Mouse (Mus musculus): Measurements from ENCODE around the gene C130050O18Rik. TPM values are rescaled to one million over a fixed set of nuclear protein-coding genes. Genes with fewer than 3 reads are reported as not detected.
A peak's percentile ranks its signal among the peaks of the same experiment; 100 is the strongest.

The C130050O18Rik gene
- total and polyA plus RNA-seq, 2 experiments from 2014 or later = 0.31 to 1.7 TPM

GRCm38 (mm10) chr5:139391309-139391990 is 13.6 kb upstream of the C130050O18Rik start:
- TF ChIP-seq EP300 (IDR thresholded peaks at IDR 0.05; ENCODE audit: low read depth) = no peak
- TF ChIP-seq CTCF (IDR thresholded peaks at IDR 0.05; ENCODE audit: low read depth) = no peak
- Histone ChIP-seq H3K4me2 (ENCODE audit: low read depth, low read length) (no peak overlapping the region; the same call in 1 of the 2 replicates), H3K4me3 (ENCODE audit: low read depth, low read length) (no peak overlapping the region), H3K36me3 (replicated peaks; ENCODE audit: control insufficient read depth, insufficient read depth, low read length) (peaks cover 28% of the 10 kb centered on the region), H3K4me1 (ENCODE audit: control insufficient read depth, insufficient read depth) (peaks cover 42% of the 10 kb centered on the region), H3K27me3 (ENCODE audit: control insufficient read depth, insufficient read depth, low read length) (no peaks in the 10 kb centered on the region), H3K27ac (ENCODE audit: low read depth) (peak overlapping the region; percentile 63), H3K9me3 (replicated peaks; ENCODE audit: control insufficient read depth, low read length) (no peaks in the 10 kb centered on the region), H3K9ac (replicated peaks; ENCODE audit: low read depth, low read length) (peak overlapping the region; percentile 20; the same call in 1 of the 2 replicates)
- 57% methylated on average over 10 of the region's 11 CpGs for WGBS
- DNase-seq (ENCODE audit: low spot score) = no peak
- no peak for ATAC-seq (ENCODE audit: insufficient read depth, low read depth)

GRCm38 (mm10) chr5:139392219-139393196 is 12.6 kb upstream of the C130050O18Rik start:
- Histone ChIP-seq H3K27ac (ENCODE audit: low read depth) (no peak overlapping the region), H3K27me3 (ENCODE audit: control insufficient read depth, insufficient read depth, low read length) (no peaks in the 10 kb centered on the region), H3K36me3 (replicated peaks; ENCODE audit: control insufficient read depth, insufficient read depth, low read length) (peaks cover 29% of the 10 kb centered on the region), H3K9me3 (replicated peaks; ENCODE audit: control insufficient read depth, low read length) (no peaks in the 10 kb centered on the region), H3K9ac (replicated peaks; ENCODE audit: low read depth, low read length) (no peak overlapping the region), H3K4me1 (ENCODE audit: control insufficient read depth, insufficient read depth) (peaks cover 42% of the 10 kb centered on the region), H3K4me2 (ENCODE audit: low read depth, low read length) (no peak overlapping the region), H3K4me3 (ENCODE audit: low read depth, low read length) (no peak overlapping the region)
- no peak for ATAC-seq (ENCODE audit: insufficient read depth, low read depth)
- no peak for DNase-seq (ENCODE audit: low spot score)
- 90% methylated on average over 37 of the region's 37 CpGs for WGBS
- no peak for TF ChIP-seq CTCF (IDR thresholded peaks at IDR 0.05; ENCODE audit: low read depth)

GRCm38 (mm10) chr5:139393197-139393588 is 11.9 kb upstream of the C130050O18Rik start:
- TF ChIP-seq CTCF (IDR thresholded peaks at IDR 0.05; ENCODE audit: low read depth) = no peak
- no peak for TF ChIP-seq EP300 (IDR thresholded peaks at IDR 0.05; ENCODE audit: low read depth)
- Histone ChIP-seq H3K36me3 (replicated peaks; ENCODE audit: control insufficient read depth, insufficient read depth, low read length) (peaks cover 29% of the 10 kb centered on the region), H3K27ac (ENCODE audit: low read depth) (no peak overlapping the region), H3K9me3 (replicated peaks; ENCODE audit: control insufficient read depth, low read length) (no peaks in the 10 kb centered on the region), H3K9ac (replicated peaks; ENCODE audit: low read depth, low read length) (no peak overlapping the region), H3K4me2 (ENCODE audit: low read depth, low read length) (no peak overlapping the region), H3K4me3 (ENCODE audit: low read depth, low read length) (no peak overlapping the region), H3K27me3 (ENCODE audit: control insufficient read depth, insufficient read depth, low read length) (no peaks in the 10 kb centered on the region), H3K4me1 (ENCODE audit: control insufficient read depth, insufficient read depth) (peaks cover 42% of the 10 kb centered on the region)
- no peak for DNase-seq (ENCODE audit: low spot score)
- ATAC-seq (ENCODE audit: insufficient read depth, low read depth) = no peak
- WGBS = 92% methylated on average over 16 of the region's 16 CpGs

GRCm38 (mm10) chr5:139394399-139394798 is 10.7 kb upstream of the C130050O18Rik start:
- H3K27ac ChIP-seq (ENCODE audit: low read depth) = no peak overlapping the region
- H3K9ac ChIP-seq (replicated peaks; ENCODE audit: low read depth, low read length) = no peak overlapping the region

GRCm38 (mm10) chr5:139395528-139395927 is 9.6 kb upstream of the C130050O18Rik start:
- 95% methylated on average over 4 of the region's 4 CpGs for WGBS
- no peak for ATAC-seq (ENCODE audit: insufficient read depth, low read depth)
- Histone ChIP-seq H3K9ac (replicated peaks; ENCODE audit: low read depth, low read length) (no peak overlapping the region), H3K9me3 (replicated peaks; ENCODE audit: control insufficient read depth, low read length) (no peaks in the 10 kb centered on the region), H3K36me3 (replicated peaks; ENCODE audit: control insufficient read depth, insufficient read depth, low read length) (peaks cover 29% of the 10 kb centered on the region), H3K4me2 (ENCODE audit: low read depth, low read length) (no peak overlapping the region), H3K27ac (ENCODE audit: low read depth) (no peak overlapping the region), H3K27me3 (ENCODE audit: control insufficient read depth, insufficient read depth, low read length) (no peaks in the 10 kb centered on the region), H3K4me1 (ENCODE audit: control insufficient read depth, insufficient read depth) (peaks cover 33% of the 10 kb centered on the region), H3K4me3 (ENCODE audit: low read depth, low read length) (no peak overlapping the region)
- TF ChIP-seq EP300 (IDR thresholded peaks at IDR 0.05; ENCODE audit: low read depth) (no peak), CTCF (IDR thresholded peaks at IDR 0.05; ENCODE audit: low read depth) (no peak)
- no peak for DNase-seq (ENCODE audit: low spot score)

More at GRCm38 (mm10) chr5:139394399-139394798, 10.7 kb upstream of the C130050O18Rik start:
- Histone ChIP-seq H3K36me3 (replicated peaks; ENCODE audit: control insufficient read depth, insufficient read depth, low read length) (peaks cover 29% of the 10 kb centered on the region), H3K4me2 (ENCODE audit: low read depth, low read length) (no peak overlapping the region), H3K27me3 (ENCODE audit: control insufficient read depth, insufficient read depth, low read length) (no peaks in the 10 kb centered on the region), H3K4me1 (ENCODE audit: control insufficient read depth, insufficient read depth) (peaks cover 40% of the 10 kb centered on the region), H3K4me3 (ENCODE audit: low read depth, low read length) (no peak overlapping the region), H3K9me3 (replicated peaks; ENCODE audit: control insufficient read depth, low read length) (no peaks in the 10 kb centered on the region)
- DNase-seq (ENCODE audit: low spot score) = no peak
- TF ChIP-seq EP300 (IDR thresholded peaks at IDR 0.05; ENCODE audit: low read depth) = no peak
- TF ChIP-seq CTCF (IDR thresholded peaks at IDR 0.05; ENCODE audit: low read depth) = no peak
- WGBS = 74% methylated on average over 7 of the region's 7 CpGs
- no peak for ATAC-seq (ENCODE audit: insufficient read depth, low read depth)

All from heart, postnatal 0 days (tissue).